Mouse (Mus musculus) frontal cortex, postnatal 14 days (tissue): ENCODE measurements around the gene Pde4d.

Source experiments
- DNase-seq, 2 experiments: peaks; one replicate each; pipeline ENCODE4 v3.0.0; 2022; ENCODE audit warnings: low spot score in 2 of 2

Gene Pde4d

GRCm38 (mm10) chr13:108599186-108599900, 149.6 kb downstream of the Pde4d start:
- DNase-seq, result no peak

- DNase-seq, result no peak
Measured at GRCm38 (mm10) chr13:108601021-108601420, 151.3 kb downstream of the Pde4d start.

GRCm38 (mm10) chr13:108603502-108603901, 153.8 kb downstream of the Pde4d start:
- DNase-seq, result no peak

- no peak for DNase-seq
Measured at GRCm38 (mm10) chr13:108604213-108604612, 154.5 kb downstream of the Pde4d start.

- DNase-seq, result no peak
Measured at GRCm38 (mm10) chr13:108618207-108618606, 168.5 kb downstream of the Pde4d start.

GRCm38 (mm10) chr13:108622681-108623080, 172.9 kb downstream of the Pde4d start:
- DNase-seq, result no peak

- no peak for DNase-seq
Measured at GRCm38 (mm10) chr13:108623929-108624328, 174.2 kb downstream of the Pde4d start.

GRCm38 (mm10) chr13:108626166-108626565, 176.4 kb downstream of the Pde4d start:
- DNase-seq, result no peak

GRCm38 (mm10) chr13:108628501-108628900, 178.8 kb downstream of the Pde4d start:
- no peak for DNase-seq

GRCm38 (mm10) chr13:108630576-108630975, 180.8 kb downstream of the Pde4d start:
- DNase-seq, result no peak

- no peak for DNase-seq
Measured at GRCm38 (mm10) chr13:108631222-108631621, 181.5 kb downstream of the Pde4d start.

- no peak for DNase-seq
Measured at GRCm38 (mm10) chr13:108636526-108636925, 186.8 kb downstream of the Pde4d start.

GRCm38 (mm10) chr13:108642259-108642658, 192.5 kb downstream of the Pde4d start:
- DNase-seq, result no peak

- DNase-seq, result no peak
Measured at GRCm38 (mm10) chr13:108646801-108647200, 197.1 kb downstream of the Pde4d start.

- no peak for DNase-seq
Measured at GRCm38 (mm10) chr13:108647239-108647638, 197.5 kb downstream of the Pde4d start.

GRCm38 (mm10) chr13:108654026-108654723, 204.4 kb downstream of the Pde4d start:
- DNase-seq, result no peak

- DNase-seq, result no peak
Measured at GRCm38 (mm10) chr13:108666579-108666978, 216.8 kb downstream of the Pde4d start.

- DNase-seq, result no peak
Measured at GRCm38 (mm10) chr13:108667077-108667476, 217.3 kb downstream of the Pde4d start.

GRCm38 (mm10) chr13:108677056-108677455, 227.3 kb downstream of the Pde4d start:
- no peak for DNase-seq

- no peak for DNase-seq
Measured at GRCm38 (mm10) chr13:108683018-108683417, 233.3 kb downstream of the Pde4d start.

GRCm38 (mm10) chr13:108685817-108686216, 236.1 kb downstream of the Pde4d start:
- no peak for DNase-seq

- DNase-seq, result no peak
Measured at GRCm38 (mm10) chr13:108686262-108686661, 236.5 kb downstream of the Pde4d start.

- no peak for DNase-seq
Measured at GRCm38 (mm10) chr13:108686807-108687206, 237.1 kb downstream of the Pde4d start.
